Mouse (Mus musculus) C2C12 (cell line): ENCODE results near the gene 1700020N01Rik.

Source experiments
- CTCF ChIP-seq: IDR thresholded peaks from one replicate; pipeline ENCODE4 v1.5.1; 2011; ENCODE audit not compliant: control insufficient read depth, insufficient read depth, insufficient read length
- MYOD1 ChIP-seq: IDR thresholded peaks from one replicate; pipeline ENCODE4 v1.6.1; 2011; ENCODE audit warnings: low read depth; ENCODE audit not compliant: control insufficient read depth, insufficient read length

DNA sequence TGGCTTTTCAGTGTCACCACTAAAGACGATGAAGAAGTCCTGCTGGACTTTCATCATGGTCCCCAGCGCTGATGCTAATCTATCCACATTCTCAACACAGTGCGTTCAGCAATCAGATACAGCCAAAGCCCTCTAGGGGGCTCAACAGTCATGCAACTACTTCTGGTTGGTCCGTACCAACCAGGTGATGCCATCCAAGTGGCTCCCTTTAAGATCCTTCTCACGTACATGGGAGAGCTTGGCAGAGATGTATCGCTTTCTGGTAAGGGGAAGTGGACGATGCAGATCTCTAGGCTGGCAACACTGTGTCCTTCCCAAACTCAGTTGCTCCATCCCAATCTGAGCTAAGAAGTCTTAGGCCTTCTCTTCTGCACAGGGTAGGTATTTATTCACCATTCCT is 60.5 kb downstream of the 1700020N01Rik start:
- TF ChIP-seq MYOD1 (no peak), CTCF (no peak)
